12 mouse cellular contexts compared by ENCODE assay signal in the genomic region with DNA sequence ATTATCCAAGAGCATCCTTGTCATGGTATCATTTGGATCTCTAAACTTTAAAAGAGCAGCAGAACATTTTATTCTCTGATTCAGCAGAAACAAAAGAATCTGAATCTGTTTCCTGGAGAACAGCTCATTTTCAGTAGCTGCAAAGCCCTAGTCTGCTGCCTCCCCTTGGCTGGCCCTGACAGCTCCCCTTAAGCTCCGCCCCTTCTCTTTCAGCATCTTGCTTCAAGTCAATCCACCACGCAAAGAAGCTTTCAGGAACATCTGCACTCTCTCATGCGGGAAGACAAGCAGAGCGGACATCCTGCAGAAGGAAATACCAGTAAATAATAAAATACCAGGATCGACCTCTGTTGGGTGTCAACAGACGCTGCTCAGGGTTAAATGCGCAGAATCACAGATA. TPM values are rescaled to one million over a fixed set of nuclear protein-coding genes. Genes with fewer than 3 reads are reported as not detected.
DNase-seq lines count a peak whose midpoint lies in the region; ATAC-seq lines count a peak whose summit lies in the region.
"Had no signal": no experiment of that assay in that cellular context is flagged by ENCODE, and none has a peak within 500 bp of the region (broad histone marks: within the 10 kb centered on the region; RNA-seq: fewer than 3 reads in every experiment).

No protein-coding gene starts in this region.

- ATAC-seq in granulocyte monocyte progenitor cell, adult 5-6 weeks (replicated peaks; ENCODE audit: poor library complexity, severe bottlenecking): 0 out of 2 replicates have a peak, but pooled peaks have one; percentile 46

- peak; percentile 18 for DNase-seq in kidney, adult 11 months
- no peak for DNase-seq in kidney, adult 18-20 months
- peak; percentile 26 for DNase-seq in brain, adult 2 months (ENCODE audit: low read depth, low spot score)
- peak; percentile 12 for DNase-seq in lung, postnatal 14 days
- DNase-seq in gastrocnemius, postnatal 4 days (ENCODE audit: low spot score in 2 of 2): no peak
- DNase-seq in frontal cortex, postnatal 36 days (ENCODE audit: low spot score in 2 of 2): no peak
- no peak for DNase-seq in layer of hippocampus, adult 9-10 months (ENCODE audit: low spot score)
- DNase-seq: cerebellum, postnatal 36 days; heart, adult 2 months; right cerebral cortex, postnatal 14 days had no signal

RNA-seq across cellular contexts. Expression of gene Gypa, which starts 18.6 kb away (rescaled TPM):
- not detected in 2 replicates for total RNA-seq in granulocyte monocyte progenitor cell, adult 5-6 weeks (2014; fragmentation: Nextera tagmentation)
- total RNA-seq in granulocyte monocyte progenitor cell, adult 5-6 weeks (2017): 0.52 TPM in 1 of 2 replicates, not detected in the other
- under 1 TPM; 0.76 to 0.83 TPM for total RNA-seq in gastrocnemius, postnatal 4 days (2021)
- total RNA-seq: left cerebral cortex, adult 2 months had no signal

Comparison
In these comparisons a context has a peak if more than half of its experiments do, and no peak if none do; other contexts are left out.
1. DNase-seq: peak in kidney, adult 11 months (single experiment), brain, adult 2 months (single experiment) and lung, postnatal 14 days (single experiment); none in kidney, adult 18-20 months (single experiment), gastrocnemius, postnatal 4 days (0 of 2), frontal cortex, postnatal 36 days (0 of 2) and layer of hippocampus, adult 9-10 months (single experiment).